Mouse (Mus musculus) MEL (cell line): ENCODE data around the gene Gpr156. TPM values are rescaled to one million over a fixed set of nuclear protein-coding genes. Genes with fewer than 3 reads are reported as not detected.

ENCODE experiments used
- DNase-seq: peaks from one replicate; pipeline ENCODE4 v3.0.0; 2011; ENCODE audit warnings: low read depth, low spot score
- H3K27ac ChIP-seq: 2 replicates; pipeline ENCODE4 v1.5.1; 2012; ENCODE audit warnings: low read depth, mild to moderate bottlenecking, control low read depth, low read length, moderate library complexity; ENCODE audit not compliant: control insufficient read depth
- H3K27me3 ChIP-seq, 2 experiments: fragments of 150-350 bp in 1 of 2; sonication (generic) in 1 of 2; 2 replicates each; pipeline ENCODE4 v1.6.1; 2012; ENCODE audit warnings: low read length in 2 of 2, mild to moderate bottlenecking in 2 of 2, improper control_type of control experiment in 1 of 2, moderate library complexity in 1 of 2; ENCODE audit not compliant: insufficient read depth in 2 of 2, control insufficient read depth in 1 of 2
- H3K36me3 ChIP-seq, 2 experiments: 2 replicates each; pipeline ENCODE4 v1.6.1; 2012 to 2014; ENCODE audit warnings: low read length in 2 of 2, improper control_type of control experiment in 1 of 2, inconsistent platforms in 1 of 2, mild to moderate bottlenecking in 1 of 2; ENCODE audit not compliant: insufficient read depth in 2 of 2, control insufficient read depth in 1 of 2
- H3K4me1 ChIP-seq, 2 experiments: fragments of 150-350 bp in 1 of 2; sonication (generic) in 1 of 2; 2 replicates each; pipeline ENCODE4 v1.6.1; 2012; ENCODE audit warnings: low read length in 2 of 2, improper control_type of control experiment in 1 of 2, mild to moderate bottlenecking in 1 of 2; ENCODE audit not compliant: insufficient read depth in 2 of 2, control insufficient read depth in 1 of 2
- H3K4me3 ChIP-seq, 2 experiments: fragments of 150-350 bp in 1 of 2; sonication (generic) in 1 of 2; 2 replicates each; pipeline ENCODE4 v1.5.1; 2012; ENCODE audit warnings: low read depth in 2 of 2, low read length in 2 of 2, mild to moderate bottlenecking in 2 of 2, moderate library complexity in 2 of 2, control low read depth in 1 of 2, improper control_type of control experiment in 1 of 2; ENCODE audit not compliant: control insufficient read depth in 1 of 2, insufficient read depth in 1 of 2
- H3K79me2 ChIP-seq: 2 replicates; pipeline ENCODE4 v1.6.1; 2012; ENCODE audit warnings: mild to moderate bottlenecking, low read length, moderate library complexity; ENCODE audit not compliant: control insufficient read depth, poor library complexity, insufficient read depth
- H3K9ac ChIP-seq: 2 replicates; pipeline ENCODE4 v1.6.1; 2012; ENCODE audit warnings: low read depth, mild to moderate bottlenecking, control low read depth, low read length, moderate library complexity; ENCODE audit not compliant: control insufficient read depth, poor library complexity, severe bottlenecking
- H3K9me3 ChIP-seq: fragments of 150-350 bp; sonication (generic); replicated peaks from 2 replicates; pipeline ENCODE4 v1.6.1; 2012; ENCODE audit warnings: mild to moderate bottlenecking, low read length, improper control_type of control experiment, moderate library complexity; ENCODE audit not compliant: insufficient read depth
- BHLHE40 ChIP-seq: IDR thresholded peaks from 2 replicates; pipeline ENCODE4 v1.6.1; 2012; ENCODE audit warnings: low read depth, mild to moderate bottlenecking, inconsistent platforms, low read length, improper control_type of control experiment, borderline replicate concordance
- ETS1 ChIP-seq: IDR thresholded peaks from 2 replicates; pipeline ENCODE4 v1.6.1; 2012; ENCODE audit warnings: low read depth, mild to moderate bottlenecking, inconsistent platforms, low read length, improper control_type of control experiment, moderate library complexity
- GATA1 ChIP-seq: IDR thresholded peaks from 2 replicates; pipeline ENCODE4 v1.6.1; 2011; ENCODE audit warnings: low read depth, low read length, improper control_type of control experiment
- HCFC1 ChIP-seq: IDR thresholded peaks from 2 replicates; pipeline ENCODE4 v1.6.1; 2012; ENCODE audit warnings: low read depth, mild to moderate bottlenecking, inconsistent platforms, low read length, improper control_type of control experiment, moderate library complexity
- JUND ChIP-seq: IDR thresholded peaks from 2 replicates; pipeline ENCODE4 v1.6.1; 2011; ENCODE audit warnings: low read depth, mild to moderate bottlenecking, improper control_type of control experiment, low read length
- KAT2A ChIP-seq: conservative IDR thresholded peaks from 2 replicates; pipeline ENCODE4 v1.6.1; 2012; ENCODE audit warnings: low read depth, low read length, improper control_type of control experiment, inconsistent platforms
- MAFK ChIP-seq: IDR thresholded peaks from 2 replicates; pipeline ENCODE4 v1.6.1; 2011; ENCODE audit warnings: low read depth, mild to moderate bottlenecking, low read length, improper control_type of control experiment, borderline replicate concordance
- MXI1 ChIP-seq: IDR thresholded peaks from 2 replicates; pipeline ENCODE4 v1.6.1; 2011; ENCODE audit warnings: mild to moderate bottlenecking, low read depth, low read length, improper control_type of control experiment
- MYC ChIP-seq: IDR thresholded peaks from 2 replicates; pipeline ENCODE4 v1.6.1; 2011; ENCODE audit warnings: low read depth, mild to moderate bottlenecking, low read length, improper control_type of control experiment, moderate library complexity
- NELFE ChIP-seq: IDR thresholded peaks from 2 replicates; pipeline ENCODE4 v1.6.1; 2011; ENCODE audit warnings: low read depth, low read length, improper control_type of control experiment
- NRF1 ChIP-seq: IDR thresholded peaks from 2 replicates; pipeline ENCODE4 v1.6.1; 2014; ENCODE audit warnings: low read depth, mild to moderate bottlenecking, inconsistent platforms, low read length, improper control_type of control experiment, moderate library complexity; ENCODE audit not compliant: poor library complexity, insufficient read depth, severe bottlenecking
- POLR2A ChIP-seq, 2 experiments: IDR thresholded peaks; 2 replicates each; pipeline ENCODE4 v1.6.1; 2011 to 2012; ENCODE audit warnings: low read length in 2 of 2, mild to moderate bottlenecking in 2 of 2, control low read depth in 1 of 2, improper control_type of control experiment in 1 of 2, low read depth in 1 of 2, moderate library complexity in 1 of 2; ENCODE audit not compliant: control insufficient read depth in 1 of 2, insufficient read depth in 1 of 2, poor library complexity in 1 of 2
- RAD21 ChIP-seq: IDR thresholded peaks from 2 replicates; pipeline ENCODE4 v1.6.1; 2011; ENCODE audit warnings: mild to moderate bottlenecking, low read depth, low read length, improper control_type of control experiment
- TCF12 ChIP-seq: IDR thresholded peaks from 2 replicates; pipeline ENCODE4 v1.6.1; 2014; ENCODE audit warnings: low read depth, mild to moderate bottlenecking, inconsistent platforms, low read length, improper control_type of control experiment, moderate library complexity
- ZC3H11A ChIP-seq: IDR thresholded peaks from 2 replicates; pipeline ENCODE4 v1.6.1; 2012; ENCODE audit warnings: low read depth, mild to moderate bottlenecking, inconsistent platforms, low read length, improper control_type of control experiment
- ZMIZ1 ChIP-seq: IDR thresholded peaks from 2 replicates; pipeline ENCODE4 v1.6.1; 2012; ENCODE audit warnings: low read depth, mild to moderate bottlenecking, inconsistent platforms, low read length, improper control_type of control experiment, moderate library complexity
- polyA plus RNA-seq, 2 experiments: library from polyadenylated mRNA; stranded (reverse) in 1 of 2; unstranded in 1 of 2; fragments of >175 nt in 1 of 2; fragments of >200 nt in 1 of 2; gene quantifications; 2 replicates each; pipeline versions ENCODE4 v1.2.1 to v1.2.4; 2012; ENCODE audit warnings: low replicate concordance in 2 of 2, low read depth in 1 of 2; ENCODE audit not compliant: insufficient read length in 2 of 2, insufficient read depth in 1 of 2, missing spikeins in 1 of 2
- total RNA-seq: library from RNA; depleted of rRNA; stranded (reverse); fragments of 300-350 nt; gene quantifications from 2 replicates; pipeline ENCODE4 v1.2.3, GENCODE M21; 2012

The Gpr156 gene
- total and polyA plus RNA-seq, 3 experiments = not detected

DNA sequence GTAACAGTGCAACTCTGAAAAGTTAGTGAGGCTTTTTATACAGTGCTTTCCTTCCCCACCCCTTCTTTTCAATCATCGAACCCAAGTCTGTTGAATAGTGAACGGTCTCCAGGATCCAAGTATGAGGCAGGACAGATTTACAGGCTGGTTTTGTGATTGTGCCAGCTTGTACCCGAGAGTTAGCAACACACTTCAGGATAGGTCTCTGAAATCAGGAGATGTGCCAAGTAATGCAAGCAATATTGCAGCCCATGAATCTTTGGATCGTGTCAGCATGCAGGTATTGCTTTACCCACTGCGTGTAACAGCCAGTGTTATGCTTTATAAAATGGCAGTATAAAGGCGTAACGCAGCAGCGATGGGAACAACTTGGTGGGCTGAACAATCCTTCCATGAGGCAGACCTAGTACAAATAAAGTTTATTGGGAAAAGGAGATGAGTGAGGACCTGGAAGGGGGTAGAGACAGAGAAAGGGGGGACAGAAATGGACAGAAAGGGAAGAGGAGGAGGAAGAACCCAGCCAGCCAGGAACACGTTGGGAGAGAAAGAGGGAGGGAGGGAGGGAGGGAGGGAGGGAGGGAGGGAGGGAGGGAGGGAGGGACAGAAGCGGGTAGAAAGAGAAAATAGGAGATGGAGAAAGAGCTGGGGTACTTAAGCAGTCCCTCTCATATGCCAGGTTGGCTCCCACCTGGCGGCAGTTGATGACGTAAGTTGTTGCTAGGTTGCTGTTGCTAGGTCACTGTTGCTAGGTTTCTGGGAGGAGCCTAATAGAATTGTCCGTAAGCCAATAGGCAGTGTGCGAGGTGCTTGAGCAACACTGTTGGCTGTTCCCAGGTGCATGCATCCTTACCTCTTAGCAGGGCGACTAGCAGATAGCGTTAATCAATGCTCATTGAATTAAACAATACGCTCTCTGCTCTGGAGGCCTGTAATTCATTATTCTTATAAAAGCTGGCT is 22.1 kb downstream of the Gpr156 start:
- Histone ChIP-seq H3K27ac (no peak overlapping the region), H3K9me3 (no peaks in the 10 kb centered on the region), H3K79me2 (no peaks in the 10 kb centered on the region), H3K4me3 (no peak overlapping the region), H3K27me3 (no peaks in the 10 kb centered on the region; a peak in 1 of 4 replicates), H3K4me1 (no peaks in the 10 kb centered on the region), H3K36me3 (no peaks in the 10 kb centered on the region), H3K9ac (no peak overlapping the region)
- no peak for DNase-seq
- no peak for TF ChIP-seq MXI1
- no peak for TF ChIP-seq ETS1

DNA sequence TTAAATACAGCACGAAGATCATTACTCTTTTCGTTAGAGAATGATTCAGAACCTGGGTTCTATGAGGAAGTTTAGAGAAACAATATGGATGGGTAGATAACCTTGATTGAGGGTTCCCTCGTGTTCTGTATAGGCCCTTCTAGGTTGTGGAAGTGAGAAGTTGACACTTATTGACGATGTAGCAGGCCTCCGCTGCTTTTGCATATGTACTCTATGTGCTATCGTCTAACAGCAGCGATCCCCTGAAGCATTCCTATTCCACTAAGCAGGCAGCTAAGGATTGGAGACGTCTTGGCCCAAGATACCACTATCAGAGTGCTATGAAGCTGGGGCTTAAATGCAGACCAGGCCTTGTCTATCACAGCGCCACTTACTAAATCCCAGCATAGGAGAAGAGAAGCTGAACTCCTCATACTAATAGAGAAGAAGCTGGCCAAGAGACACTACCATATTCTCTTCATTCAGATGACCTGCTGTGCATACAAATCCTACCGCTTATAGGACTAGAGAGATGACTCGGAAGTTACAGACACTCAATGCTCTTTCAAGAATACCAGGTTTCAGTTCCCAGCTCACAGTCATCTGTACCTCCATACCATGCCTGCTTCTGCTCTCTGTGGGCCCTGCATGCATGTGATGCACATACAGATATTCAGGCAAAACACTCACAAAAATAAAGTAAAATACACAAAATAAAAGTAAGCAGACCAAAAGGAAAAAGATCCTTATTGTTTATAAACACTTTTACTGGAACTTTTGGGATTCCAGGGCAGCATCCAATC is 23.0 kb downstream of the Gpr156 start:
- TF ChIP-seq KAT2A (no peak), RAD21 (no peak), TCF12 (no peak), JUND (no peak), HCFC1 (no peak), ZC3H11A (no peak), MXI1 (no peak), BHLHE40 (no peak), MYC (no peak), ZMIZ1 (no peak)
- TF ChIP-seq, all 39 proteins: peak for 0
- Histone ChIP-seq H3K36me3 (no peaks in the 10 kb centered on the region), H3K27me3 (no peaks in the 10 kb centered on the region; a peak in 1 of 4 replicates), H3K4me1 (no peaks in the 10 kb centered on the region), H3K9ac (no peak overlapping the region), H3K9me3 (no peaks in the 10 kb centered on the region), H3K4me3 (no peak overlapping the region), H3K27ac (no peak overlapping the region), H3K79me2 (no peaks in the 10 kb centered on the region)
- no peak for DNase-seq

DNA sequence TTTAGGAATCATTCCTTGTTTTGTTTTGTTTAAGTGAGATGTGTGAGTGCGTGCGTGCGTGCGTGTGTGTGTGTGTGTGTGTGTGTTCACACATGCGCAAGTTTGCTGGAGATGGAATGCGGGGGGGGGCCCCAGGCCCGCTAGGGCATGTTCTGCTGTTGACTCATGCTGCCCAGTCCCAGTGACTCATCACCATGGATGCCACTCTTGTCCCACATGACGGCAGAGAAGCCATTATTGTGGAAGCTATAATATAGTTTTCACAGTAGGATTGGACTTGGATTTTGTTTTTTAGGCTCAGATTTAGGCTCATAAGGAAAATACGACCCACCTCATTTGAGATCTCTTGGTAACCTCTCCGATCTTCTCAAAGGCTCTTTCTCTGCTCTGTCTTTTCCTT is 24.0 kb downstream of the Gpr156 start:
- no peak overlapping the region for H3K9ac ChIP-seq
- H3K27me3 ChIP-seq = no peaks in the 10 kb centered on the region; a peak in 1 of 4 replicates
- H3K36me3 ChIP-seq = no peaks in the 10 kb centered on the region
- H3K9me3 ChIP-seq = no peaks in the 10 kb centered on the region
- DNase-seq = no peak
- H3K4me1 ChIP-seq = no peaks in the 10 kb centered on the region
- TF ChIP-seq POLR2A (IDR thresholded peaks at IDR 0.05; ENCODE audit: control insufficient read depth in 1 of 2, insufficient read depth in 1 of 2, low read depth in 1 of 2, low read length in 2 of 2, poor library complexity in 1 of 2) (no peak), MAFK (no peak), NRF1 (no peak), NELFE (no peak), HCFC1 (no peak), GATA1 (no peak)
- H3K27ac ChIP-seq = no peak overlapping the region
- H3K79me2 ChIP-seq = no peaks in the 10 kb centered on the region
- no peak overlapping the region for H3K4me3 ChIP-seq
